ENCODE assay signal across 8 mouse cellular contexts in genomic region chr17:57248201-57248699, GRCm38 (mm10). TPM values are rescaled to one million over a fixed set of nuclear protein-coding genes. Genes with fewer than 3 reads are reported as not detected.
DNase-seq lines count a peak whose midpoint lies in the region; ATAC-seq and TF ChIP-seq lines count a peak whose summit lies in the region.

Gpr108 (minus strand) TSS chr17:57248446.

- peaks cover 49% of the 10 kb centered on the region for H3K36me3 ChIP-seq in E14TG2a.4 (ENCODE audit: insufficient read depth, low read length)
- no peaks in the 10 kb centered on the region for H3K36me3 ChIP-seq in forebrain, embryonic 11.5 days (ENCODE audit: control insufficient read depth, insufficient read depth, low read length)
- H3K36me3 ChIP-seq in heart, embryonic 16.5 days (ENCODE audit: control insufficient read depth, insufficient read depth): peaks cover 6% of the 10 kb centered on the region; the same call in 1 of the 2 replicates
- H3K36me3 ChIP-seq in liver, embryonic 15.5 days (replicated peaks): 0 out of 2 replicates have a peak, but pooled peaks cover 4% of the 10 kb centered on the region
- peaks cover 7% of the 10 kb centered on the region for H3K36me3 ChIP-seq in neural tube, embryonic 12.5 days

- peak within 1 kb of the TSS; percentile 93 for H3K4me2 ChIP-seq in forebrain, embryonic 11.5 days (ENCODE audit: low read depth, low read length, severe bottlenecking)
- peak within 1 kb of the TSS; percentile 82 for H3K4me2 ChIP-seq in heart, embryonic 16.5 days (ENCODE audit: low read depth, low read length)
- H3K4me2 ChIP-seq in liver, embryonic 15.5 days: peak within 1 kb of the TSS; percentile 77
- H3K4me2 ChIP-seq in neural tube, embryonic 12.5 days (replicated peaks): peak within 1 kb of the TSS; percentile 93

- peak; percentile 88 for DNase-seq in c-Kit-positive CD71-positive TER-119-negative erythroid progenitor cells, embryonic 14.5 days (ENCODE audit: low read depth)
- peak; percentile 86 for DNase-seq in forebrain, embryonic 11.5 days (ENCODE audit: low spot score)
- peak; percentile 92 to 93 for DNase-seq in kidney, postnatal 36 days
- DNase-seq in telencephalon, adult 2 months (ENCODE audit: low read depth, low spot score): peak; percentile 87

- H3K27me3 ChIP-seq in E14TG2a.4 (ENCODE audit: insufficient read depth, low read length): no peaks in the 10 kb centered on the region
- no peaks in the 10 kb centered on the region for H3K27me3 ChIP-seq in forebrain, embryonic 11.5 days (ENCODE audit: control insufficient read depth, insufficient read depth, low read length)
- no peaks in the 10 kb centered on the region for H3K27me3 ChIP-seq in heart, embryonic 16.5 days (ENCODE audit: control insufficient read depth, insufficient read depth, low read length)
- peaks cover 22% of the 10 kb centered on the region for H3K27me3 ChIP-seq in liver, embryonic 15.5 days
- no peaks in the 10 kb centered on the region for H3K27me3 ChIP-seq in neural tube, embryonic 12.5 days (replicated peaks)

- under 1% methylated on average over 12 of the region's 12 CpGs for WGBS in forebrain, embryonic 11.5 days
- under 1% methylated on average over 12 of the region's 12 CpGs for WGBS in heart, embryonic 16.5 days
- 2% methylated on average over 12 of the region's 12 CpGs for WGBS in liver, embryonic 15.5 days (ENCODE audit: insufficient replicate concordance)
- under 1% methylated on average over 12 of the region's 12 CpGs for WGBS in neural tube, embryonic 12.5 days

- ATAC-seq in forebrain, embryonic 11.5 days (replicated peaks; ENCODE audit: low FRiP score): peak; percentile 62
- peak; percentile 55 for ATAC-seq in heart, embryonic 16.5 days (replicated peaks; ENCODE audit: extremely low read depth, insufficient read depth, low FRiP score)
- peak; percentile 54 for ATAC-seq in liver, embryonic 15.5 days (ENCODE audit: insufficient read depth)
- ATAC-seq in neural tube, embryonic 12.5 days (ENCODE audit: low FRiP score, low read depth): peak; percentile 64

- H3K4me3 ChIP-seq in E14TG2a.4 (replicated peaks; ENCODE audit: low read length): peak within 1 kb of the TSS; percentile 97
- H3K4me3 ChIP-seq in forebrain, embryonic 11.5 days (ENCODE audit: low read depth, low read length): peak within 1 kb of the TSS; percentile 56
- H3K4me3 ChIP-seq in heart, embryonic 16.5 days (ENCODE audit: low read length): peak within 1 kb of the TSS; percentile 86
- peak within 1 kb of the TSS; percentile 70 for H3K4me3 ChIP-seq in liver, embryonic 15.5 days (replicated peaks)
- H3K4me3 ChIP-seq in neural tube, embryonic 12.5 days: peak within 1 kb of the TSS; percentile 62

- H3K9ac ChIP-seq in forebrain, embryonic 11.5 days (ENCODE audit: low read length): peak within 1 kb of the TSS; percentile 86
- peak within 1 kb of the TSS; percentile 87 for H3K9ac ChIP-seq in heart, embryonic 16.5 days (ENCODE audit: low read length)
- peak within 1 kb of the TSS; percentile 64 for H3K9ac ChIP-seq in liver, embryonic 15.5 days
- peak within 1 kb of the TSS; percentile 70 for H3K9ac ChIP-seq in neural tube, embryonic 12.5 days

- H3K9me3 ChIP-seq in E14TG2a.4 (ENCODE audit: low read length): no peaks in the 10 kb centered on the region
- no peaks in the 10 kb centered on the region for H3K9me3 ChIP-seq in forebrain, embryonic 11.5 days (ENCODE audit: control insufficient read depth, low read length)
- H3K9me3 ChIP-seq in heart, embryonic 16.5 days (replicated peaks; ENCODE audit: control insufficient read depth, low read length): no peaks in the 10 kb centered on the region
- no peaks in the 10 kb centered on the region for H3K9me3 ChIP-seq in liver, embryonic 15.5 days (replicated peaks)
- H3K9me3 ChIP-seq in neural tube, embryonic 12.5 days: no peaks in the 10 kb centered on the region

- peaks cover 51% of the 10 kb centered on the region for H3K4me1 ChIP-seq in E14TG2a.4 (replicated peaks; ENCODE audit: low read depth, low read length)
- H3K4me1 ChIP-seq in forebrain, embryonic 11.5 days (replicated peaks; ENCODE audit: control insufficient read depth, insufficient read depth, low read length): peaks cover 13% of the 10 kb centered on the region
- H3K4me1 ChIP-seq in heart, embryonic 16.5 days (ENCODE audit: control insufficient read depth, insufficient read depth, low read length): peaks cover 20% of the 10 kb centered on the region
- H3K4me1 ChIP-seq in liver, embryonic 15.5 days (replicated peaks): peaks cover 46% of the 10 kb centered on the region
- peaks cover 31% of the 10 kb centered on the region for H3K4me1 ChIP-seq in neural tube, embryonic 12.5 days

- H3K27ac ChIP-seq in forebrain, embryonic 11.5 days (ENCODE audit: low read depth, low read length): peak within 1 kb of the TSS; percentile 89
- H3K27ac ChIP-seq in heart, embryonic 16.5 days (ENCODE audit: low read length): peak within 1 kb of the TSS; percentile 95
- peak within 1 kb of the TSS; percentile 85 for H3K27ac ChIP-seq in liver, embryonic 15.5 days (replicated peaks)
- peak within 1 kb of the TSS; percentile 92 for H3K27ac ChIP-seq in neural tube, embryonic 12.5 days

- TF ChIP-seq CTCF in E14TG2a.4 (conservative IDR thresholded peaks at IDR 0.05; ENCODE audit: low read length): peak; percentile 34

RNA-seq across cellular contexts. Expression of gene Gpr108, which starts in this region (rescaled TPM):
- polyA plus RNA-seq in forebrain, embryonic 11.5 days (2014; fragmentation: Nextera tagmentation; extraction: Ambion mirVana): 22.3 and 22.8 TPM in 2 replicates
- 28.9 and 30.3 TPM in 2 replicates for polyA plus RNA-seq in heart, embryonic 16.5 days (2015; fragmentation: Nextera tagmentation; extraction: Ambion mirVana)
- 11.9 and 12.0 TPM in 2 replicates for polyA plus RNA-seq in liver, embryonic 15.5 days (2015; fragmentation: Nextera tagmentation; extraction: Ambion mirVana)
- polyA plus RNA-seq in neural tube, embryonic 12.5 days (2016; fragmentation: Nextera tagmentation; extraction: Ambion mirVana): 24.2 and 24.3 TPM in 2 replicates

Comparison
In these comparisons a context has a peak if more than half of its experiments do, and no peak if none do; other contexts are left out.
1. Peak in every context shown above with its lines: DNase-seq, ATAC-seq, H3K4me3 ChIP-seq and H3K27ac ChIP-seq.